In genomic region chr7:16876608-16877007, GRCm38 (mm10) we compare ENCODE assay signal across 8 mouse cellular contexts. TPM values are rescaled to one million over a fixed set of nuclear protein-coding genes. Genes with fewer than 3 reads are reported as not detected.
DNase-seq lines count a peak whose midpoint lies in the region; ATAC-seq and TF ChIP-seq lines count a peak whose summit lies in the region.

No protein-coding gene starts in this region.

- H3K4me2 ChIP-seq in kidney, embryonic 16.5 days (replicated peaks; ENCODE audit: low read depth, low read length) = peak overlapping the region; percentile 91
- H3K4me2 ChIP-seq in heart, embryonic 16.5 days (ENCODE audit: low read depth, low read length) = peak overlapping the region; percentile 91
- H3K4me2 ChIP-seq in liver, embryonic 13.5 days = peak overlapping the region; percentile 28

- H3K4me3 ChIP-seq in kidney, embryonic 16.5 days (ENCODE audit: low read length) = peak overlapping the region; percentile 78
- peak overlapping the region; percentile 99 for H3K4me3 ChIP-seq in cortical plate, adult 2 months (ENCODE audit: insufficient read depth, low read length)
- peak overlapping the region; percentile 89 for H3K4me3 ChIP-seq in heart, embryonic 16.5 days (ENCODE audit: low read length)
- peak overlapping the region; percentile 67 for H3K4me3 ChIP-seq in liver, embryonic 13.5 days (replicated peaks)
- H3K4me3 ChIP-seq in small intestine, adult 2 months (ENCODE audit: low read depth, low read length) = peak overlapping the region; percentile 39

- no peak for TF ChIP-seq CTCF in cortical plate, adult 2 months (IDR thresholded peaks at IDR 0.05; ENCODE audit: extremely low read depth, insufficient read depth, low read length)
- TF ChIP-seq CTCF in small intestine, adult 2 months (IDR thresholded peaks at IDR 0.05; ENCODE audit: extremely low read depth, insufficient read length, insufficient replicate concordance, low read depth, low read length) = no peak

- H3K36me3 ChIP-seq in kidney, embryonic 16.5 days (ENCODE audit: insufficient read depth, low read length) = no peaks in the 10 kb centered on the region
- H3K36me3 ChIP-seq in heart, embryonic 16.5 days (ENCODE audit: control insufficient read depth, insufficient read depth) = 0 out of 2 replicates have a peak, but pooled peaks cover 3% of the 10 kb centered on the region
- H3K36me3 ChIP-seq in liver, embryonic 13.5 days = no peaks in the 10 kb centered on the region
- H3K36me3 ChIP-seq in small intestine, adult 2 months (ENCODE audit: control insufficient read depth, insufficient read depth, low read length) = no peaks in the 10 kb centered on the region; the same call in 1 of the 2 replicates

- peak overlapping the region; percentile 77 for H3K9ac ChIP-seq in kidney, embryonic 16.5 days (replicated peaks; ENCODE audit: low read length)
- peak overlapping the region; percentile 94 for H3K9ac ChIP-seq in heart, embryonic 16.5 days (ENCODE audit: low read length)
- H3K9ac ChIP-seq in liver, embryonic 13.5 days = no peak overlapping the region

- ATAC-seq in kidney, embryonic 16.5 days (ENCODE audit: low FRiP score, low TSS enrichment) = no peak; the same call in 1 of the 2 replicates
- ATAC-seq in heart, embryonic 16.5 days (replicated peaks; ENCODE audit: extremely low read depth, insufficient read depth, low FRiP score) = no peak
- no peak for ATAC-seq in liver, embryonic 13.5 days (ENCODE audit: low read depth)

- peak overlapping the region; percentile 64 for H3K27ac ChIP-seq in kidney, embryonic 16.5 days (ENCODE audit: low read length)
- no peak overlapping the region for H3K27ac ChIP-seq in cortical plate, adult 2 months (ENCODE audit: insufficient read depth, low read length)
- H3K27ac ChIP-seq in heart, embryonic 16.5 days (ENCODE audit: low read length) = peak overlapping the region; percentile 89
- H3K27ac ChIP-seq in liver, embryonic 13.5 days = no peak overlapping the region
- peak overlapping the region; percentile 42; the same call in 1 of the 2 replicates for H3K27ac ChIP-seq in small intestine, adult 2 months (ENCODE audit: insufficient read depth, low read depth, low read length)

- DNase-seq in kidney, adult 9 months = no peak
- no peak for DNase-seq in liver, embryonic 13.5 days
- no peak for DNase-seq in right cerebral cortex, postnatal 14 days
- DNase-seq in spleen, adult 18-20 months = no peak

- H3K27me3 ChIP-seq in kidney, embryonic 16.5 days (ENCODE audit: insufficient read depth, low read length) = no peaks in the 10 kb centered on the region
- no peaks in the 10 kb centered on the region for H3K27me3 ChIP-seq in heart, embryonic 16.5 days (ENCODE audit: control insufficient read depth, insufficient read depth, low read length)
- peaks cover 33% of the 10 kb centered on the region for H3K27me3 ChIP-seq in liver, embryonic 13.5 days
- H3K27me3 ChIP-seq in small intestine, adult 2 months (ENCODE audit: control insufficient read depth, insufficient read depth, low read length) = 0 out of 2 replicates have a peak, but pooled peaks cover 3% of the 10 kb centered on the region

- H3K9me3 ChIP-seq in kidney, embryonic 16.5 days (ENCODE audit: low read length) = no peaks in the 10 kb centered on the region
- no peaks in the 10 kb centered on the region for H3K9me3 ChIP-seq in heart, embryonic 16.5 days (replicated peaks; ENCODE audit: control insufficient read depth, low read length)
- H3K9me3 ChIP-seq in liver, embryonic 13.5 days (replicated peaks) = no peaks in the 10 kb centered on the region

- WGBS in kidney, embryonic 16.5 days = 2% methylated on average over 12 of the region's 13 CpGs
- 4% methylated on average over 13 of the region's 13 CpGs for WGBS in heart, embryonic 16.5 days
- 14% methylated on average over 13 of the region's 13 CpGs for WGBS in liver, embryonic 13.5 days (ENCODE audit: insufficient replicate concordance)
- WGBS in small intestine, adult 2 months = 54% methylated on average over 13 of the region's 13 CpGs

- H3K4me1 ChIP-seq in kidney, embryonic 16.5 days (ENCODE audit: insufficient read depth, low read length) = peaks cover 26% of the 10 kb centered on the region
- no peaks in the 10 kb centered on the region; the same call in 1 of the 2 replicates for H3K4me1 ChIP-seq in cortical plate, adult 2 months (ENCODE audit: control insufficient read depth, insufficient read depth, low read length)
- H3K4me1 ChIP-seq in heart, embryonic 16.5 days (ENCODE audit: control insufficient read depth, insufficient read depth, low read length) = peaks cover 27% of the 10 kb centered on the region
- peaks cover 37% of the 10 kb centered on the region for H3K4me1 ChIP-seq in liver, embryonic 13.5 days (replicated peaks)
- peaks cover 5% of the 10 kb centered on the region for H3K4me1 ChIP-seq in small intestine, adult 2 months (ENCODE audit: control insufficient read depth, insufficient read depth, insufficient read length, low read length)

- TF ChIP-seq POLR2A in cortical plate, adult 2 months (IDR thresholded peaks at IDR 0.05; ENCODE audit: extremely low read depth, insufficient read depth, low read length) = no peak
- no peak for TF ChIP-seq POLR2A in small intestine, adult 2 months (IDR thresholded peaks at IDR 0.05; ENCODE audit: low read depth, low read length)

RNA-seq across cellular contexts. Expression of gene Dact3, which starts 1.5 kb away (rescaled TPM):
- 2.0 and 2.1 TPM in 2 replicates for polyA plus RNA-seq in kidney, embryonic 16.5 days (2015; fragmentation: Nextera tagmentation; extraction: Ambion mirVana)
- 169 and 184 TPM in 2 replicates for polyA plus RNA-seq in cortical plate, adult 2 months (2012; rRNA removed)
- 2.8 and 3.1 TPM in 2 replicates for polyA plus RNA-seq in heart, embryonic 16.5 days (2015; fragmentation: Nextera tagmentation; extraction: Ambion mirVana)
- polyA plus RNA-seq in liver, embryonic 13.5 days (2015; fragmentation: Nextera tagmentation; extraction: Ambion mirVana) = 0.15 and 0.17 TPM in 2 replicates
- polyA plus RNA-seq in small intestine, adult 2 months (2012; rRNA removed) = 21.6 and 24.2 TPM in 2 replicates

RNA-seq across cellular contexts. Expression of gene Gng8, which starts 15.0 kb away (rescaled TPM):
- 7.7 and 10.5 TPM in 2 replicates for polyA plus RNA-seq in kidney, embryonic 16.5 days (2015; fragmentation: Nextera tagmentation; extraction: Ambion mirVana)
- 8.3 and 10.9 TPM in 2 replicates for polyA plus RNA-seq in cortical plate, adult 2 months (2012; rRNA removed)
- polyA plus RNA-seq in heart, embryonic 16.5 days (2015; fragmentation: Nextera tagmentation; extraction: Ambion mirVana) = 2.9 and 3.7 TPM in 2 replicates
- polyA plus RNA-seq in liver, embryonic 13.5 days (2015; fragmentation: Nextera tagmentation; extraction: Ambion mirVana) = 0.67 and 0.81 TPM in 2 replicates
- 2.1 and 2.2 TPM in 2 replicates for polyA plus RNA-seq in small intestine, adult 2 months (2012; rRNA removed)

RNA-seq across cellular contexts. Expression of gene Ptgir, which starts 29.7 kb away (rescaled TPM):
- 1.9 and 2.6 TPM in 2 replicates for polyA plus RNA-seq in kidney, embryonic 16.5 days (2015; fragmentation: Nextera tagmentation; extraction: Ambion mirVana)
- polyA plus RNA-seq in cortical plate, adult 2 months (2012; rRNA removed) = 0.08 and 0.17 TPM in 2 replicates
- polyA plus RNA-seq in heart, embryonic 16.5 days (2015; fragmentation: Nextera tagmentation; extraction: Ambion mirVana) = 1.4 and 1.5 TPM in 2 replicates
- polyA plus RNA-seq in liver, embryonic 13.5 days (2015; fragmentation: Nextera tagmentation; extraction: Ambion mirVana) = 1.0 and 1.5 TPM in 2 replicates
- 1.2 and 1.7 TPM in 2 replicates for polyA plus RNA-seq in small intestine, adult 2 months (2012; rRNA removed)

RNA-seq across cellular contexts. Expression of gene Prkd2, which starts 33.9 kb away (rescaled TPM):
- 16.2 and 17.8 TPM in 2 replicates for polyA plus RNA-seq in kidney, embryonic 16.5 days (2015; fragmentation: Nextera tagmentation; extraction: Ambion mirVana)
- 6.5 and 6.8 TPM in 2 replicates for polyA plus RNA-seq in cortical plate, adult 2 months (2012; rRNA removed)
- 13.0 and 15.4 TPM in 2 replicates for polyA plus RNA-seq in heart, embryonic 16.5 days (2015; fragmentation: Nextera tagmentation; extraction: Ambion mirVana)
- polyA plus RNA-seq in liver, embryonic 13.5 days (2015; fragmentation: Nextera tagmentation; extraction: Ambion mirVana) = 2.7 and 3.5 TPM in 2 replicates
- 22.9 and 44.0 TPM in 2 replicates for polyA plus RNA-seq in small intestine, adult 2 months (2012; rRNA removed)

RNA-seq across cellular contexts. Expression of gene Calm3, which starts 47.3 kb away (rescaled TPM):
- 145 and 154 TPM in 2 replicates for polyA plus RNA-seq in kidney, embryonic 16.5 days (2015; fragmentation: Nextera tagmentation; extraction: Ambion mirVana)
- polyA plus RNA-seq in cortical plate, adult 2 months (2012; rRNA removed) = 1,956 and 2,049 TPM in 2 replicates
- polyA plus RNA-seq in heart, embryonic 16.5 days (2015; fragmentation: Nextera tagmentation; extraction: Ambion mirVana) = 112 and 128 TPM in 2 replicates
- 92.0 and 102 TPM in 2 replicates for polyA plus RNA-seq in liver, embryonic 13.5 days (2015; fragmentation: Nextera tagmentation; extraction: Ambion mirVana)
- 147 and 452 TPM in 2 replicates for polyA plus RNA-seq in small intestine, adult 2 months (2012; rRNA removed)

Comparison
In these comparisons a context has a peak if more than half of its experiments do, and no peak if none do; other contexts are left out.
1. H3K27ac ChIP-seq: peak in kidney, embryonic 16.5 days (single experiment), heart, embryonic 16.5 days (single experiment) and small intestine, adult 2 months (single experiment); none in cortical plate, adult 2 months (single experiment) and liver, embryonic 13.5 days (single experiment).
2. H3K4me2 ChIP-seq: peak in every context shown above with its lines; median percentile 91 in kidney, embryonic 16.5 days; 91 in heart, embryonic 16.5 days; 28 in liver, embryonic 13.5 days.
3. H3K4me3 ChIP-seq: peak in every context shown above with its lines; median percentile 99 in cortical plate, adult 2 months; 89 in heart, embryonic 16.5 days; 78 in kidney, embryonic 16.5 days; 67 in liver, embryonic 13.5 days; 39 in small intestine, adult 2 months.